Mouse (Mus musculus) forebrain, postnatal 0 days (tissue): ENCODE measurements around the gene Dnaaf5. TPM values are rescaled to one million over a fixed set of nuclear protein-coding genes. Genes with fewer than 3 reads are reported as not detected.

Experiments used
- ATAC-seq: fragments of 200-750 bp; cut with Nextera tagmentation; 2 replicates; pipeline ENCODE4 v1.8.0; 2017; ENCODE audit warnings: mild to moderate bottlenecking, moderate library complexity
- DNase-seq: peaks from one replicate; pipeline ENCODE4 v3.0.0-alpha.2; 2015
- H3K27ac ChIP-seq: fragments of 300-500 bp; sonication (generic); 2 replicates; pipeline ENCODE4 v1.5.1; 2014; ENCODE audit warnings: low read depth, mild to moderate bottlenecking, antibody characterized with exemption, low read length, moderate library complexity, mixed read lengths
- H3K27me3 ChIP-seq: fragments of 300-500 bp; sonication (generic); 2 replicates; pipeline ENCODE4 v1.6.1; 2014; ENCODE audit warnings: mild to moderate bottlenecking, low read length, mixed read lengths; ENCODE audit not compliant: insufficient read depth
- H3K36me3 ChIP-seq: fragments of 300-500 bp; sonication (generic); 2 replicates; pipeline ENCODE4 v1.6.1; 2014; ENCODE audit warnings: mild to moderate bottlenecking, moderate library complexity; ENCODE audit not compliant: insufficient read depth
- H3K4me1 ChIP-seq: fragments of 300-500 bp; sonication (generic); 2 replicates; pipeline ENCODE4 v1.6.1; 2014; ENCODE audit warnings: antibody characterized with exemption; ENCODE audit not compliant: insufficient read depth
- H3K4me2 ChIP-seq: fragments of 300-500 bp; sonication (generic); 2 replicates; pipeline ENCODE4 v1.6.1; 2014; ENCODE audit warnings: low read depth, mild to moderate bottlenecking, moderate library complexity
- H3K4me3 ChIP-seq: fragments of 300-500 bp; sonication (generic); 2 replicates; pipeline ENCODE4 v1.5.1; 2014; ENCODE audit warnings: low read depth, low read length, mixed read lengths
- H3K9ac ChIP-seq: fragments of 300-500 bp; sonication (generic); 2 replicates; pipeline ENCODE4 v1.6.1; 2014; ENCODE audit warnings: mild to moderate bottlenecking
- H3K9me3 ChIP-seq: fragments of 300-500 bp; sonication (generic); 2 replicates; pipeline ENCODE4 v1.6.1; 2016; ENCODE audit warnings: low read length
- CTCF ChIP-seq: sonication (generic); IDR thresholded peaks from 2 replicates; pipeline ENCODE4 v1.5.1; 2016; ENCODE audit warnings: antibody characterized with exemption, control low read depth, low read depth
- WGBS: fragments of 180-500 bp; shearing (Covaris S2); extraction: QIAGEN DNeasy Blood & Tissue Kit; methylation state at CpG from one replicate; pipeline ENCODE4 v1.1.7; 2014; 5-methylcytosine and 5-hydroxymethylcytosine counted together
- polyA plus RNA-seq: library from polyadenylated mRNA; unstranded; fragments of >200 nt; fragmentation: Nextera tagmentation; extraction: Ambion mirVana; gene quantifications from 2 replicates; pipeline ENCODE4 v1.2.1, GENCODE M21; 2015
- total RNA-seq: library from RNA; depleted of rRNA; stranded (reverse); fragments of >200 nt; gene quantifications from 2 replicates; pipeline ENCODE4 v1.2.3, GENCODE M21; 2014

The Dnaaf5 gene
- total and polyA plus RNA-seq, 2 experiments from 2014 or later: 2.6 to 12.5 TPM

- WGBS: 89% methylated on average over 5 of the region's 5 CpGs
- Histone ChIP-seq H3K4me2 (no peak overlapping the region), H3K4me3 (no peak overlapping the region), H3K9me3 (no peaks in the 10 kb centered on the region), H3K27me3 (no peaks in the 10 kb centered on the region), H3K4me1 (peaks cover 17% of the 10 kb centered on the region), H3K9ac (no peak overlapping the region), H3K36me3 (no peaks in the 10 kb centered on the region), H3K27ac (no peak overlapping the region)
- no peak for TF ChIP-seq CTCF
- ATAC-seq (no peak), DNase-seq (no peak)
Observed at GRCm38 (mm10) chr5:139203312-139203711, 53.3 kb downstream of the Dnaaf5 start.

- Histone ChIP-seq H3K9me3 (no peaks in the 10 kb centered on the region), H3K36me3 (peaks cover 9% of the 10 kb centered on the region; the same call in 1 of the 2 replicates), H3K4me2 (no peak overlapping the region), H3K4me3 (no peak overlapping the region), H3K4me1 (peaks cover 13% of the 10 kb centered on the region), H3K27ac (no peak overlapping the region), H3K9ac (no peak overlapping the region), H3K27me3 (no peaks in the 10 kb centered on the region)
- WGBS: 53% methylated on average over 4 of the region's 4 CpGs
- DNase-seq (no peak), ATAC-seq (no peak)
- TF ChIP-seq CTCF: no peak
Observed at GRCm38 (mm10) chr5:139206081-139206480, 56.1 kb downstream of the Dnaaf5 start.

GRCm38 (mm10) chr5:139206525-139206924 is 56.5 kb downstream of the Dnaaf5 start:
- Histone ChIP-seq H3K36me3 (peaks cover 9% of the 10 kb centered on the region; the same call in 1 of the 2 replicates), H3K27ac (no peak overlapping the region), H3K27me3 (no peaks in the 10 kb centered on the region), H3K9ac (no peak overlapping the region), H3K4me3 (no peak overlapping the region), H3K9me3 (no peaks in the 10 kb centered on the region), H3K4me2 (no peak overlapping the region), H3K4me1 (peaks cover 9% of the 10 kb centered on the region)
- DNase-seq: no peak
- WGBS: 83% methylated on average over 7 of the region's 7 CpGs
- TF ChIP-seq CTCF: no peak
- no peak for ATAC-seq

GRCm38 (mm10) chr5:139208183-139208582 is 58.2 kb downstream of the Dnaaf5 start:
- DNase-seq: no peak
- no peaks in the 10 kb centered on the region for H3K9me3 ChIP-seq
- no peak overlapping the region for H3K9ac ChIP-seq
- no peaks in the 10 kb centered on the region for H3K4me1 ChIP-seq
- peaks cover 13% of the 10 kb centered on the region; the same call in 1 of the 2 replicates for H3K36me3 ChIP-seq
- no peaks in the 10 kb centered on the region for H3K27me3 ChIP-seq
- no peak overlapping the region for H3K27ac ChIP-seq
- H3K4me2 ChIP-seq: no peak overlapping the region
- no peak overlapping the region for H3K4me3 ChIP-seq
- no peak for ATAC-seq
- TF ChIP-seq CTCF: no peak

GRCm38 (mm10) chr5:139208871-139209684 is 59.1 kb downstream of the Dnaaf5 start:
- H3K9me3 ChIP-seq: no peaks in the 10 kb centered on the region
- no peak for ATAC-seq
- no peak for DNase-seq
- no peak overlapping the region for H3K4me3 ChIP-seq
- peak; percentile 46 for TF ChIP-seq CTCF
- H3K4me2 ChIP-seq: no peak overlapping the region
- H3K27me3 ChIP-seq: no peaks in the 10 kb centered on the region
- H3K9ac ChIP-seq: no peak overlapping the region
- WGBS: 86% methylated on average over 10 of the region's 10 CpGs
- no peaks in the 10 kb centered on the region for H3K4me1 ChIP-seq
- H3K27ac ChIP-seq: no peak overlapping the region
- peaks cover 13% of the 10 kb centered on the region; the same call in 1 of the 2 replicates for H3K36me3 ChIP-seq

- H3K4me1 ChIP-seq: no peaks in the 10 kb centered on the region
- no peak overlapping the region for H3K27ac ChIP-seq
- no peak overlapping the region for H3K4me2 ChIP-seq
- H3K9me3 ChIP-seq: no peaks in the 10 kb centered on the region
- no peak overlapping the region for H3K9ac ChIP-seq
- DNase-seq (no peak), ATAC-seq (no peak)
- H3K36me3 ChIP-seq: peaks cover 13% of the 10 kb centered on the region; the same call in 1 of the 2 replicates
- WGBS: 93% methylated on average over 7 of the region's 7 CpGs
- no peaks in the 10 kb centered on the region for H3K27me3 ChIP-seq
- H3K4me3 ChIP-seq: no peak overlapping the region
- no peak for TF ChIP-seq CTCF
Observed at GRCm38 (mm10) chr5:139209685-139210026, 59.6 kb downstream of the Dnaaf5 start.

- no peaks in the 10 kb centered on the region for H3K9me3 ChIP-seq
- no peak for ATAC-seq
- no peak overlapping the region for H3K4me3 ChIP-seq
- no peak overlapping the region for H3K9ac ChIP-seq
- TF ChIP-seq CTCF: no peak
- H3K27me3 ChIP-seq: no peaks in the 10 kb centered on the region
- H3K27ac ChIP-seq: no peak overlapping the region
- 80% methylated on average over 11 of the region's 11 CpGs for WGBS
- no peak overlapping the region for H3K4me2 ChIP-seq
- peaks cover 29% of the 10 kb centered on the region for H3K36me3 ChIP-seq
- H3K4me1 ChIP-seq: no peaks in the 10 kb centered on the region
- DNase-seq: no peak
Observed at GRCm38 (mm10) chr5:139211737-139212385, 61.8 kb downstream of the Dnaaf5 start.
